Mouse (Mus musculus) heart, embryonic 16.5 days (tissue): Measurements from ENCODE around the gene Ezh1. TPM values are rescaled to one million over a fixed set of nuclear protein-coding genes. Genes with fewer than 3 reads are reported as not detected.

Source experiments
- ATAC-seq: fragments of 200-750 bp; cut with Nextera tagmentation; replicated peaks from 2 replicates; pipeline ENCODE4 v1.8.0; 2017; ENCODE audit warnings: moderate number of reproducible peaks; ENCODE audit not compliant: insufficient read depth, low FRiP score; ENCODE audit errors: extremely low read depth
- H3K27ac ChIP-seq: fragments of 300-500 bp; sonication (generic); 2 replicates; pipeline ENCODE4 v1.5.1; 2014; ENCODE audit warnings: mild to moderate bottlenecking, low read length, control low read depth, moderate library complexity
- H3K27me3 ChIP-seq: fragments of 300-500 bp; sonication (generic); 2 replicates; pipeline ENCODE4 v1.6.1; 2014; ENCODE audit warnings: low read length, mixed read lengths; ENCODE audit not compliant: control insufficient read depth, insufficient read depth
- H3K36me3 ChIP-seq: fragments of 300-500 bp; sonication (generic); 2 replicates; pipeline ENCODE4 v1.6.1; 2014; ENCODE audit not compliant: control insufficient read depth, insufficient read depth
- H3K4me1 ChIP-seq: fragments of 300-500 bp; sonication (generic); 2 replicates; pipeline ENCODE4 v1.6.1; 2014; ENCODE audit warnings: low read length, mixed read lengths; ENCODE audit not compliant: control insufficient read depth, insufficient read depth
- H3K4me2 ChIP-seq: fragments of 300-500 bp; sonication (generic); 2 replicates; pipeline ENCODE4 v1.6.1; 2014; ENCODE audit warnings: low read depth, mild to moderate bottlenecking, control low read depth, low read length
- H3K4me3 ChIP-seq: fragments of 300-500 bp; sonication (generic); 2 replicates; pipeline ENCODE4 v1.5.1; 2014; ENCODE audit warnings: mild to moderate bottlenecking, control low read depth, low read length
- H3K9ac ChIP-seq: fragments of 300-500 bp; sonication (generic); 2 replicates; pipeline ENCODE4 v1.6.1; 2014; ENCODE audit warnings: low read length, control low read depth
- H3K9me3 ChIP-seq: fragments of 300-500 bp; sonication (generic); replicated peaks from 2 replicates; pipeline ENCODE4 v1.6.1; 2016; ENCODE audit warnings: low read length; ENCODE audit not compliant: control insufficient read depth
- WGBS: fragments of 180-500 bp; shearing (Covaris S2); extraction: QIAGEN DNeasy Blood & Tissue Kit; methylation state at CpG from one replicate; pipeline ENCODE4 v1.1.7; 2014; 5-methylcytosine and 5-hydroxymethylcytosine counted together
- polyA plus RNA-seq: library from polyadenylated mRNA; unstranded; fragments of >200 nt; fragmentation: Nextera tagmentation; extraction: Ambion mirVana; gene quantifications from 2 replicates; pipeline ENCODE4 v1.2.1, GENCODE M21; 2015

Ezh1 gene
- polyA plus RNA-seq, 1 experiment from 2014 or later, result 14.7 TPM

GRCm38 (mm10) chr11:101174851-101175628 lies 51.2 kb downstream of the Ezh1 start, which contains the start of gene Ccr10:
Gene Ccr10, minus strand, starts transcription at chr11:101175443.
- H3K36me3 ChIP-seq, result no peaks in the 10 kb centered on the region
- peaks cover 42% of the 10 kb centered on the region for H3K4me1 ChIP-seq
- H3K4me2 ChIP-seq, result peak within 1 kb of the TSS; percentile 83
- WGBS, result 24% methylated on average over 14 of the region's 14 CpGs
- no peak within 1 kb of the TSS for H3K27ac ChIP-seq
- no peak for ATAC-seq
- peak within 1 kb of the TSS; percentile 45 for H3K4me3 ChIP-seq
- no peaks in the 10 kb centered on the region for H3K9me3 ChIP-seq
- H3K27me3 ChIP-seq, result peaks cover 12% of the 10 kb centered on the region
- peak within 1 kb of the TSS; percentile 72 for H3K9ac ChIP-seq

GRCm38 (mm10) chr11:101174389-101174745 lies 51.9 kb downstream of the Ezh1 start:
- peaks cover 12% of the 10 kb centered on the region for H3K27me3 ChIP-seq
- H3K9ac ChIP-seq, result peak overlapping the region; percentile 72
- peak overlapping the region; percentile 83 for H3K4me2 ChIP-seq
- H3K4me3 ChIP-seq, result peak overlapping the region; percentile 45
- WGBS, result 34% methylated on average over 9 of the region's 9 CpGs
- peaks cover 46% of the 10 kb centered on the region for H3K4me1 ChIP-seq
- no peaks in the 10 kb centered on the region for H3K9me3 ChIP-seq
- peak overlapping the region; percentile 83 for H3K27ac ChIP-seq
- H3K36me3 ChIP-seq, result no peaks in the 10 kb centered on the region
- ATAC-seq, result no peak

GRCm38 (mm10) chr11:101173631-101174388 lies 52.5 kb downstream of the Ezh1 start:
- peaks cover 52% of the 10 kb centered on the region for H3K4me1 ChIP-seq
- H3K27me3 ChIP-seq, result peaks cover 12% of the 10 kb centered on the region
- ATAC-seq, result peak; percentile 30
- H3K4me3 ChIP-seq, result peak overlapping the region; percentile 45
- 2% methylated on average over 61 of the region's 61 CpGs for WGBS
- H3K4me2 ChIP-seq, result peak overlapping the region; percentile 83
- no peaks in the 10 kb centered on the region for H3K36me3 ChIP-seq
- no peaks in the 10 kb centered on the region for H3K9me3 ChIP-seq
- H3K27ac ChIP-seq, result peak overlapping the region; percentile 83
- H3K9ac ChIP-seq, result peak overlapping the region; percentile 72

GRCm38 (mm10) chr11:101173112-101173511 lies 53.2 kb downstream of the Ezh1 start:
- no peak for ATAC-seq
- Histone ChIP-seq H3K9me3 (no peaks in the 10 kb centered on the region), H3K27me3 (peaks cover 13% of the 10 kb centered on the region), H3K27ac (peak overlapping the region; percentile 83), H3K4me1 (peaks cover 59% of the 10 kb centered on the region), H3K36me3 (peaks cover 3% of the 10 kb centered on the region; the same call in 1 of the 2 replicates), H3K9ac (peak overlapping the region; percentile 72), H3K4me3 (peak overlapping the region; percentile 45), H3K4me2 (peak overlapping the region; percentile 83)
- WGBS, result 10% methylated on average over 11 of the region's 11 CpGs

- Histone ChIP-seq H3K9me3 (no peaks in the 10 kb centered on the region), H3K4me1 (peaks cover 59% of the 10 kb centered on the region), H3K4me3 (peak overlapping the region; percentile 65), H3K27ac (peak overlapping the region; percentile 93), H3K4me2 (peak overlapping the region; percentile 80), H3K27me3 (peaks cover 14% of the 10 kb centered on the region), H3K9ac (peak overlapping the region; percentile 76), H3K36me3 (peaks cover 10% of the 10 kb centered on the region)
- ATAC-seq, result no peak
- 14% methylated on average over 5 of the region's 5 CpGs for WGBS
Observed at GRCm38 (mm10) chr11:101172434-101172815, 53.8 kb downstream of the Ezh1 start.

GRCm38 (mm10) chr11:101171721-101172433 lies 54.4 kb downstream of the Ezh1 start:
- under 1% methylated on average over 31 of the region's 31 CpGs for WGBS
- H3K36me3 ChIP-seq, result peaks cover 14% of the 10 kb centered on the region
- H3K9ac ChIP-seq, result peak overlapping the region; percentile 76
- peak overlapping the region; percentile 80 for H3K4me2 ChIP-seq
- H3K4me1 ChIP-seq, result peaks cover 59% of the 10 kb centered on the region
- H3K27me3 ChIP-seq, result peaks cover 16% of the 10 kb centered on the region
- peak; percentile 50 for ATAC-seq
- H3K27ac ChIP-seq, result peak overlapping the region; percentile 93
- no peaks in the 10 kb centered on the region for H3K9me3 ChIP-seq
- peak overlapping the region; percentile 65 for H3K4me3 ChIP-seq

- no peaks in the 10 kb centered on the region for H3K9me3 ChIP-seq
- peak within 1 kb of the TSS; percentile 80 for H3K4me2 ChIP-seq
- peak within 1 kb of the TSS; percentile 93 for H3K27ac ChIP-seq
- peak within 1 kb of the TSS; percentile 81 for H3K4me3 ChIP-seq
- peaks cover 23% of the 10 kb centered on the region for H3K36me3 ChIP-seq
- peak; percentile 94 for ATAC-seq
- whole genome bisulfite sequencing, result under 1% methylated on average over 50 of the region's 50 CpGs
- H3K27me3 ChIP-seq, result peaks cover 19% of the 10 kb centered on the region
- peak within 1 kb of the TSS; percentile 86 for H3K9ac ChIP-seq
- peaks cover 53% of the 10 kb centered on the region for H3K4me1 ChIP-seq
Observed at GRCm38 (mm10) chr11:101170811-101171610, 55.3 kb downstream of the Ezh1 start, which contains the start of gene Plekhh3. Gene Plekhh3, minus strand, starts transcription at chr11:101171351.

- Histone ChIP-seq H3K36me3 (peaks cover 28% of the 10 kb centered on the region), H3K9me3 (no peaks in the 10 kb centered on the region), H3K27ac (peak within 1 kb of the TSS; percentile 74), H3K27me3 (peaks cover 22% of the 10 kb centered on the region), H3K9ac (peak within 1 kb of the TSS; percentile 86), H3K4me2 (peak within 1 kb of the TSS; percentile 67), H3K4me1 (peaks cover 51% of the 10 kb centered on the region), H3K4me3 (peak within 1 kb of the TSS; percentile 81)
- no peak for ATAC-seq
- under 1% methylated on average over 35 of the region's 35 CpGs for WGBS
Observed at GRCm38 (mm10) chr11:101170354-101170810, 55.9 kb downstream of the Ezh1 start, which contains the start of gene Cntnap1. Gene Cntnap1, plus strand, starts transcription at chr11:101170523.
